Mouse (Mus musculus) neural tube, embryonic 15.5 days (tissue): Measurements from ENCODE around the gene Lmnb2. TPM values are rescaled to one million over a fixed set of nuclear protein-coding genes. Genes with fewer than 3 reads are reported as not detected.

Source experiments
- ATAC-seq: fragments of 200-750 bp; cut with Nextera tagmentation; 2 replicates; pipeline ENCODE4 v1.8.0; 2017; ENCODE audit warnings: mild to moderate bottlenecking, moderate TSS enrichment, moderate library complexity; ENCODE audit not compliant: low FRiP score
- H3K27ac ChIP-seq: fragments of 300-500 bp; sonication (generic); replicated peaks from 2 replicates; pipeline ENCODE4 v1.5.1; 2015; ENCODE audit warnings: mild to moderate bottlenecking, inconsistent platforms
- H3K27me3 ChIP-seq: fragments of 300-500 bp; sonication (generic); replicated peaks from 2 replicates; pipeline ENCODE4 v1.6.1; 2015; ENCODE audit warnings: inconsistent platforms
- H3K36me3 ChIP-seq: fragments of 300-500 bp; sonication (generic); 2 replicates; pipeline ENCODE4 v1.6.1; 2015; ENCODE audit warnings: inconsistent platforms
- H3K4me1 ChIP-seq: fragments of 300-500 bp; sonication (generic); 2 replicates; pipeline ENCODE4 v1.6.1; 2015; ENCODE audit warnings: inconsistent platforms
- H3K4me2 ChIP-seq: fragments of 300-500 bp; sonication (generic); 2 replicates; pipeline ENCODE4 v1.6.1; 2015; ENCODE audit warnings: inconsistent platforms, mild to moderate bottlenecking, moderate library complexity
- H3K4me3 ChIP-seq: fragments of 300-500 bp; sonication (generic); replicated peaks from 2 replicates; pipeline ENCODE4 v1.5.1; 2015; ENCODE audit warnings: mild to moderate bottlenecking, inconsistent platforms
- H3K9ac ChIP-seq: fragments of 300-500 bp; sonication (generic); replicated peaks from 2 replicates; pipeline ENCODE4 v1.6.1; 2015; ENCODE audit warnings: mild to moderate bottlenecking, inconsistent platforms
- H3K9me3 ChIP-seq: fragments of 300-500 bp; sonication (generic); replicated peaks from 2 replicates; pipeline ENCODE4 v1.6.1; 2016; ENCODE audit warnings: inconsistent platforms
- WGBS: fragments of 180-500 bp; shearing (Covaris S2); methylation state at CpG from one replicate; pipeline ENCODE4 v1.1.7; 2015; ENCODE audit warnings: mixed read lengths; 5-methylcytosine and 5-hydroxymethylcytosine counted together
- polyA plus RNA-seq: library from polyadenylated mRNA; unstranded; fragments of >200 nt; fragmentation: Nextera tagmentation; extraction: Ambion mirVana; gene quantifications from 2 replicates; pipeline ENCODE4 v1.2.1, GENCODE M21; 2015

Gene Lmnb2
- 39.0 and 39.9 TPM in 2 replicates for polyA plus RNA-seq

GRCm38 (mm10) chr10:80917779-80918434 is at the start of gene Lmnb2:
Gene Lmnb2, minus strand, starts transcription at chr10:80918245.
- peak; percentile 80 for ATAC-seq
- peak within 1 kb of the TSS; percentile 79 for H3K4me3 ChIP-seq
- no peaks in the 10 kb centered on the region for H3K27me3 ChIP-seq
- H3K36me3 ChIP-seq = peaks cover 16% of the 10 kb centered on the region; the same call in 1 of the 2 replicates
- H3K4me2 ChIP-seq = peak within 1 kb of the TSS; percentile 89
- under 1% methylated on average over 61 of the region's 61 CpGs for WGBS
- H3K9ac ChIP-seq = peak within 1 kb of the TSS; percentile 86
- H3K4me1 ChIP-seq = peaks cover 49% of the 10 kb centered on the region
- peak within 1 kb of the TSS; percentile 86 for H3K27ac ChIP-seq
- no peaks in the 10 kb centered on the region for H3K9me3 ChIP-seq

- Histone ChIP-seq H3K9ac (no peak overlapping the region), H3K9me3 (no peaks in the 10 kb centered on the region), H3K27me3 (no peaks in the 10 kb centered on the region), H3K4me3 (no peak overlapping the region), H3K36me3 (no peaks in the 10 kb centered on the region), H3K4me1 (peaks cover 16% of the 10 kb centered on the region), H3K27ac (no peak overlapping the region), H3K4me2 (no peak overlapping the region)
- no peak for ATAC-seq
- WGBS = 56% methylated on average over 3 of the region's 3 CpGs
Measured at GRCm38 (mm10) chr10:80967101-80967656, 49.1 kb upstream of the Lmnb2 start.

GRCm38 (mm10) chr10:80966296-80966695 is 48.3 kb upstream of the Lmnb2 start:
- no peaks in the 10 kb centered on the region for H3K9me3 ChIP-seq
- no peak overlapping the region for H3K4me3 ChIP-seq
- 70% methylated on average over 12 of the region's 12 CpGs for WGBS
- no peak overlapping the region for H3K27ac ChIP-seq
- H3K4me1 ChIP-seq = peaks cover 17% of the 10 kb centered on the region
- ATAC-seq = no peak
- no peaks in the 10 kb centered on the region for H3K36me3 ChIP-seq
- H3K9ac ChIP-seq = no peak overlapping the region
- no peak overlapping the region for H3K4me2 ChIP-seq
- H3K27me3 ChIP-seq = no peaks in the 10 kb centered on the region

- WGBS = 61% methylated on average over 12 of the region's 12 CpGs
- H3K4me3 ChIP-seq = no peak overlapping the region
- peaks cover 23% of the 10 kb centered on the region for H3K4me1 ChIP-seq
- ATAC-seq = no peak
- 0 out of 2 replicates have a peak overlapping the region, but pooled peaks have one; percentile 5 for H3K27ac ChIP-seq
- H3K4me2 ChIP-seq = no peak overlapping the region
- H3K9me3 ChIP-seq = no peaks in the 10 kb centered on the region
- no peaks in the 10 kb centered on the region for H3K36me3 ChIP-seq
- H3K27me3 ChIP-seq = peaks cover 4% of the 10 kb centered on the region; the same call in 1 of the 2 replicates
- no peak overlapping the region for H3K9ac ChIP-seq
Measured at GRCm38 (mm10) chr10:80963031-80963975, 45.3 kb upstream of the Lmnb2 start.

GRCm38 (mm10) chr10:80962585-80962984 is 44.5 kb upstream of the Lmnb2 start:
- H3K36me3 ChIP-seq = no peaks in the 10 kb centered on the region
- H3K4me1 ChIP-seq = peaks cover 22% of the 10 kb centered on the region
- no peak overlapping the region for H3K9ac ChIP-seq
- H3K27me3 ChIP-seq = peaks cover 4% of the 10 kb centered on the region; the same call in 1 of the 2 replicates
- no peak overlapping the region for H3K27ac ChIP-seq
- WGBS = 82% methylated on average over 5 of the region's 5 CpGs
- H3K9me3 ChIP-seq = no peaks in the 10 kb centered on the region
- H3K4me2 ChIP-seq = no peak overlapping the region
- no peak for ATAC-seq
- H3K4me3 ChIP-seq = no peak overlapping the region

GRCm38 (mm10) chr10:80962051-80962472 is 44.0 kb upstream of the Lmnb2 start:
- Histone ChIP-seq H3K4me2 (no peak overlapping the region), H3K27ac (no peak overlapping the region), H3K9ac (no peak overlapping the region), H3K4me1 (peaks cover 17% of the 10 kb centered on the region), H3K9me3 (no peaks in the 10 kb centered on the region), H3K27me3 (peaks cover 4% of the 10 kb centered on the region; the same call in 1 of the 2 replicates), H3K4me3 (no peak overlapping the region), H3K36me3 (no peaks in the 10 kb centered on the region)
- WGBS = 60% methylated on average over 10 of the region's 10 CpGs
- no peak for ATAC-seq

GRCm38 (mm10) chr10:80960551-80961508 is 42.8 kb upstream of the Lmnb2 start:
- no peaks in the 10 kb centered on the region for H3K9me3 ChIP-seq
- 16% methylated on average over 14 of the region's 16 CpGs for WGBS
- H3K27me3 ChIP-seq = peaks cover 4% of the 10 kb centered on the region; the same call in 1 of the 2 replicates
- no peak overlapping the region for H3K4me2 ChIP-seq
- H3K36me3 ChIP-seq = no peaks in the 10 kb centered on the region
- peaks cover 17% of the 10 kb centered on the region for H3K4me1 ChIP-seq
- H3K4me3 ChIP-seq = no peak overlapping the region
- no peak for ATAC-seq
- H3K27ac ChIP-seq = no peak overlapping the region
- no peak overlapping the region for H3K9ac ChIP-seq

GRCm38 (mm10) chr10:80958979-80959637 is 41.1 kb upstream of the Lmnb2 start:
- Histone ChIP-seq H3K4me1 (peaks cover 32% of the 10 kb centered on the region), H3K27ac (no peak overlapping the region), H3K9me3 (no peaks in the 10 kb centered on the region), H3K27me3 (peaks cover 4% of the 10 kb centered on the region; the same call in 1 of the 2 replicates), H3K9ac (no peak overlapping the region), H3K4me2 (no peak overlapping the region), H3K4me3 (no peak overlapping the region), H3K36me3 (no peaks in the 10 kb centered on the region)
- no peak for ATAC-seq
- WGBS = 90% methylated on average over 5 of the region's 5 CpGs

- no peak overlapping the region for H3K9ac ChIP-seq
- ATAC-seq = no peak
- no peak overlapping the region for H3K4me2 ChIP-seq
- no peak overlapping the region for H3K27ac ChIP-seq
- WGBS = 62% methylated on average over 4 of the region's 4 CpGs
- H3K4me3 ChIP-seq = no peak overlapping the region
- H3K27me3 ChIP-seq = peaks cover 4% of the 10 kb centered on the region; the same call in 1 of the 2 replicates
- no peaks in the 10 kb centered on the region for H3K36me3 ChIP-seq
- H3K9me3 ChIP-seq = no peaks in the 10 kb centered on the region
- H3K4me1 ChIP-seq = peaks cover 24% of the 10 kb centered on the region; the same call in 1 of the 2 replicates
Measured at GRCm38 (mm10) chr10:80957791-80958190, 39.7 kb upstream of the Lmnb2 start.

GRCm38 (mm10) chr10:80956901-80957300 is 38.9 kb upstream of the Lmnb2 start:
- WGBS = 81% methylated on average over 6 of the region's 6 CpGs
- H3K4me3 ChIP-seq = no peak overlapping the region
- H3K4me2 ChIP-seq = no peak overlapping the region
- peaks cover 24% of the 10 kb centered on the region; the same call in 1 of the 2 replicates for H3K4me1 ChIP-seq
- H3K36me3 ChIP-seq = no peaks in the 10 kb centered on the region
- H3K27me3 ChIP-seq = peaks cover 4% of the 10 kb centered on the region; the same call in 1 of the 2 replicates
- H3K9me3 ChIP-seq = no peaks in the 10 kb centered on the region
- ATAC-seq = no peak
- no peak overlapping the region for H3K27ac ChIP-seq
- H3K9ac ChIP-seq = no peak overlapping the region
